Mouse (Mus musculus): ENCODE data around the gene Mindy3. TPM values are rescaled to one million over a fixed set of nuclear protein-coding genes. Genes with fewer than 3 reads are reported as not detected.

Gene Mindy3
- polyA plus RNA-seq, 1 experiment from 2014 or later: 43.7 TPM

DNA sequence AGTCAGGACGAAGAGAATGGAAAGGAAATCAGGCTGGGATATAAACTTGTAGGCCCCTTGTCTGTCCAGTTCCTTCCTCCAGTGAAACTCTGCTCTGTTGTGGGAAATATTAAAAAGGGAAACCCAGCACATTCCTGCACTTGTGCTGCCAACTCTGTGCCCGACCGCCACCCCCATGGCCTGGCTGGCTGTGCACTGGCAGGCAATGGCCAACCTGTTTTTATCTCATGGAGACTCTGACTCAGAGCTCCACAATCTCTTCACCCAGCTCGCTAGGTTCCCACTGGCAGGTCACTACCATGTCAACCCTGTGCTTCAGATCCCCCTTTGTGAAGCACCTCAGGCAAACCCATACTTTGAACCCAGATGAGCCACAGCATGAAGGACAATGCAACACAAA lies 98.4 kb downstream of the Mindy3 start:
- H3K27me3 ChIP-seq: no peaks in the 10 kb centered on the region
- no peak overlapping the region for H3K4me3 ChIP-seq
- H3K27ac ChIP-seq: no peak overlapping the region
- no peaks in the 10 kb centered on the region for H3K9me3 ChIP-seq (replicated peaks)
- ATAC-seq: no peak
- H3K4me1 ChIP-seq: no peaks in the 10 kb centered on the region
- WGBS: 87% methylated on average over 4 of the region's 4 CpGs
- no peaks in the 10 kb centered on the region for H3K36me3 ChIP-seq (ENCODE audit: poor library complexity, severe bottlenecking)
- no peak overlapping the region for H3K9ac ChIP-seq
- no peak overlapping the region for H3K4me2 ChIP-seq

DNA sequence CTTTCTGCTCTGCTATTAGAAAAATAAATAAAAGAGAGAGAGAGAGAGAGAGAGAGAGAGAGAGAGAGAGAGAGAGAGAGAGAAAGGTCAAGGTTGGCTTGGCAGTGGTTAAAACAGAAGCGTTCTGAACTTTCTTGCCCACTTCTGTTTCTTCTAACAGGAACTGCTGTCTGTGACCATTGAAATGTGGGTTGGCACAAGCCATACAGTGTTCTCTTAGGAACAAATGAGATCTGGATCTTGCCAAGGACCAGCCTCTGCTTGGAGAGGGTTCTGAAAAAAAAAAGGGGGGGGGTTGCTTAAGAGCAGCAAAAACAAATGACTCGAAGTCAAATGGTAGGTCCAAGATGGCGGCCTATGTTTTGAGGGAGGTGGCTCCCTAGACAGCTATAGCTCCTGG lies 100.6 kb downstream of the Mindy3 start:
- no peak for ATAC-seq
- no peaks in the 10 kb centered on the region for H3K36me3 ChIP-seq (ENCODE audit: poor library complexity, severe bottlenecking)
- H3K4me1 ChIP-seq: no peaks in the 10 kb centered on the region
- H3K27ac ChIP-seq: no peak overlapping the region
- WGBS: 92% methylated on average over 3 of the region's 3 CpGs
- no peaks in the 10 kb centered on the region for H3K27me3 ChIP-seq
- H3K9me3 ChIP-seq (replicated peaks): no peaks in the 10 kb centered on the region
- H3K9ac ChIP-seq: no peak overlapping the region
- H3K4me2 ChIP-seq: no peak overlapping the region
- H3K4me3 ChIP-seq: no peak overlapping the region

- H3K9ac ChIP-seq: no peak overlapping the region
- H3K36me3 ChIP-seq (ENCODE audit: poor library complexity, severe bottlenecking): no peaks in the 10 kb centered on the region
- H3K4me1 ChIP-seq: no peaks in the 10 kb centered on the region
- no peaks in the 10 kb centered on the region for H3K27me3 ChIP-seq
- ATAC-seq: 0 out of 2 replicates have a peak, but pooled peaks have one; percentile 13
- no peak overlapping the region for H3K4me2 ChIP-seq
- WGBS: 84% methylated on average over 4 of the region's 4 CpGs
- no peak overlapping the region for H3K4me3 ChIP-seq
- H3K9me3 ChIP-seq (replicated peaks): no peaks in the 10 kb centered on the region
- H3K27ac ChIP-seq: no peak overlapping the region
Measured at GRCm38 (mm10) chr2:12318036-12318435, 101.2 kb downstream of the Mindy3 start.

- Histone ChIP-seq H3K4me1 (no peaks in the 10 kb centered on the region), H3K9ac (no peak overlapping the region), H3K9me3 (replicated peaks) (no peaks in the 10 kb centered on the region), H3K27me3 (no peaks in the 10 kb centered on the region), H3K27ac (no peak overlapping the region), H3K4me2 (no peak overlapping the region), H3K36me3 (ENCODE audit: poor library complexity, severe bottlenecking) (no peaks in the 10 kb centered on the region), H3K4me3 (no peak overlapping the region)
- WGBS: 77% methylated on average over 5 of the region's 5 CpGs
- ATAC-seq: no peak
Measured at GRCm38 (mm10) chr2:12317343-12317742, 101.9 kb downstream of the Mindy3 start.

DNA sequence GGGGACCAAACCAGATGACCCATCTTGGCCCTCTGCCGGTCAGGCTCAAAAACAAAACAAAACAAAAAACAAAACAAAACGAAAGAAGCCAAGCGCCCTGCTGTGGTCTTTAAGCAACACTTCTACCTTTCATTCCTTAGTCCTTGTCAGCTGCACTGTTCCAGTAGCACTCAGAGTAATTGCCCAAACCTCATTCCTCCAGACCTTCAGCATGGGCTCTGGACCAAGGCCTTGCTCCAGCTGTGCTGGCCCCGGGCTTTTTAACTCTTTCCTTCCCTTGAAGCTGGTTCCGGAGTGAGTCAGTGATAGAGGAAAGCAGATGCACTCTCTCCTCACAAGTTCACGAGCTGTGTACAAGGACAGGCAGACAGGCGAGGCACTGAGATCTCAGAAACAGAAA lies 102.9 kb downstream of the Mindy3 start:
- ATAC-seq: no peak
- no peak overlapping the region for H3K4me3 ChIP-seq
- no peaks in the 10 kb centered on the region for H3K36me3 ChIP-seq (ENCODE audit: poor library complexity, severe bottlenecking)
- no peaks in the 10 kb centered on the region for H3K9me3 ChIP-seq (replicated peaks)
- H3K4me2 ChIP-seq: no peak overlapping the region
- H3K27ac ChIP-seq: no peak overlapping the region
- H3K27me3 ChIP-seq: no peaks in the 10 kb centered on the region
- H3K4me1 ChIP-seq: no peaks in the 10 kb centered on the region
- no peak overlapping the region for H3K9ac ChIP-seq
- 28% methylated on average over 7 of the region's 7 CpGs for WGBS

- no peak for ATAC-seq
- Histone ChIP-seq H3K4me1 (no peaks in the 10 kb centered on the region), H3K9me3 (replicated peaks) (no peaks in the 10 kb centered on the region), H3K36me3 (ENCODE audit: poor library complexity, severe bottlenecking) (no peaks in the 10 kb centered on the region), H3K4me3 (no peak overlapping the region), H3K9ac (no peak overlapping the region), H3K27ac (no peak overlapping the region), H3K27me3 (no peaks in the 10 kb centered on the region), H3K4me2 (no peak overlapping the region)
- WGBS: 78% methylated on average over 6 of the region's 6 CpGs
Measured at GRCm38 (mm10) chr2:12314028-12314427, 105.2 kb downstream of the Mindy3 start.

DNA sequence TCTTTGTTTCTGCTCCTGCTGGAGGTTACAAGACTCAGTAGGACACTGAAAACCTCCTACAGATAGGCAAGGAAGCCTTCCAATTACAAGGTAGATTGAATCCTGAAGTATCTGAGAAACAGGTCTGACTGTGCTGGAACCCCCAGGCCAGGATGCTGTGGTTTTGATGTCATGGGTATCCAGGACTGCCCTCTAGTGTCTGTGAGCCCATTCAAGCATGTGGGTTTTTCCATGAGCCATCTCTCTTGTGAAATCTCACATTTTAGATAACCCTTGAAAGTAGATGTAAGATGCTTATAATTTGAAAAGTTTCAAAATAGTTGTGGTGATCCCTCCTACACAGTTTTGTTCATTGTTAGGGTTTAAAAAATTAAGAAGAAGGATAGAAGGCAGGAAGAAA lies 110.8 kb downstream of the Mindy3 start:
- Histone ChIP-seq H3K36me3 (ENCODE audit: poor library complexity, severe bottlenecking) (no peaks in the 10 kb centered on the region), H3K27ac (no peak overlapping the region), H3K9ac (no peak overlapping the region), H3K9me3 (replicated peaks) (no peaks in the 10 kb centered on the region), H3K27me3 (0 out of 2 replicates have a peak, but pooled peaks cover 3% of the 10 kb centered on the region), H3K4me2 (no peak overlapping the region), H3K4me1 (no peaks in the 10 kb centered on the region), H3K4me3 (no peak overlapping the region)
- ATAC-seq: no peak

- H3K27ac ChIP-seq: no peak overlapping the region
- no peaks in the 10 kb centered on the region for H3K4me1 ChIP-seq
- ATAC-seq: no peak
Measured at GRCm38 (mm10) chr2:12307311-12307710, 112.0 kb downstream of the Mindy3 start.

DNA sequence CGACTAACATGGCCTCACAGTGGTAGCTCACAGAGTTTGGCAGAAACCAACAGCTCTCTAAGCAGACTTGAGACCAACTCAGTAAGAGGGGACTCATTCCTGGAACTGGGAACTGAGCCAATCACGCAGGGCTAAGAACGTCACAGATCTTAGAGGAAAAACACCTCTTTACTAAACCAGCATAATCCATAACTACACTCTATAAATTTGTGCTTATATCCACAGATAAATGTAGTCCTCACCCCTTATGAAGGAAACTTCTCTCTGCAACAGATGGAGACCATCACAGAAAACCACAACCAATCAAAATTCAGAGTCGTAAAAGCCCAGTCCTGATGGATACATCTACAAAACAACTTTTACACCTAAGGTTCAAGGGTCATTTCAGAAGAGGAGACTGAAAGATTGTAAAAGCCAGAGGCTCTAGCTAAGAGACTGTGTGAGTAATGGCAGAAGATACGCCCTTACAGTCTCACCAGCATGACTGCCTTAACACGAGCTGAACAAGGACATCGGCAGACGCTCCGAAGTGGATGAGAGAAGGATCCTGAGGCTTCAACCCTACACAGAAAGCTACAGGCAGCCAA lies 114.1 kb downstream of the Mindy3 start:
- ATAC-seq: no peak

More at GRCm38 (mm10) chr2:12307311-12307710, 112.0 kb downstream of the Mindy3 start:
- Histone ChIP-seq H3K4me3 (no peak overlapping the region), H3K4me2 (no peak overlapping the region), H3K27me3 (0 out of 2 replicates have a peak, but pooled peaks cover 3% of the 10 kb centered on the region), H3K36me3 (ENCODE audit: poor library complexity, severe bottlenecking) (no peaks in the 10 kb centered on the region), H3K9ac (no peak overlapping the region), H3K9me3 (replicated peaks) (no peaks in the 10 kb centered on the region)

GRCm38 (mm10) chr2:12301431-12302170 lies 117.7 kb downstream of the Mindy3 start, which contains the start of gene Itga8:
TSS of gene Itga8 (minus strand) at chr2:12301922.
- peak within 1 kb of the TSS; percentile 68 for H3K4me3 ChIP-seq
- peak within 1 kb of the TSS; percentile 87 for H3K4me2 ChIP-seq
- ATAC-seq: peak; percentile 98
- no peaks in the 10 kb centered on the region for H3K36me3 ChIP-seq (ENCODE audit: poor library complexity, severe bottlenecking)
- WGBS: under 1% methylated on average over 56 of the region's 56 CpGs
- peak within 1 kb of the TSS; percentile 81 for H3K9ac ChIP-seq
- H3K27me3 ChIP-seq: peaks cover 12% of the 10 kb centered on the region
- H3K27ac ChIP-seq: no peak within 1 kb of the TSS
- H3K4me1 ChIP-seq: peaks cover 7% of the 10 kb centered on the region
- no peaks in the 10 kb centered on the region for H3K9me3 ChIP-seq (replicated peaks)

More for the DNA sequence above, 114.1 kb downstream of the Mindy3 start:
- Histone ChIP-seq H3K9ac (no peak overlapping the region), H3K9me3 (replicated peaks) (no peaks in the 10 kb centered on the region), H3K36me3 (ENCODE audit: poor library complexity, severe bottlenecking) (no peaks in the 10 kb centered on the region), H3K4me2 (no peak overlapping the region), H3K4me1 (peaks cover 7% of the 10 kb centered on the region), H3K4me3 (no peak overlapping the region), H3K27ac (no peak overlapping the region), H3K27me3 (peaks cover 12% of the 10 kb centered on the region)
- 86% methylated on average over 9 of the region's 9 CpGs for WGBS

GRCm38 (mm10) chr2:12300449-12301228 lies 118.6 kb downstream of the Mindy3 start:
- 76% methylated on average over 15 of the region's 15 CpGs for WGBS
- H3K9ac ChIP-seq: peak overlapping the region; percentile 81
- no peak for ATAC-seq

GRCm38 (mm10) chr2:12297287-12297686 lies 122.0 kb downstream of the Mindy3 start:
- no peak overlapping the region for H3K4me3 ChIP-seq
- no peak overlapping the region for H3K9ac ChIP-seq
- H3K9me3 ChIP-seq (replicated peaks): no peaks in the 10 kb centered on the region
- whole genome bisulfite sequencing: 82% methylated on average over 5 of the region's 5 CpGs
- no peak for ATAC-seq
- no peak overlapping the region for H3K4me2 ChIP-seq
- no peak overlapping the region for H3K27ac ChIP-seq
- H3K4me1 ChIP-seq: peaks cover 7% of the 10 kb centered on the region
- H3K27me3 ChIP-seq: peaks cover 8% of the 10 kb centered on the region
- no peaks in the 10 kb centered on the region for H3K36me3 ChIP-seq (ENCODE audit: poor library complexity, severe bottlenecking)

More at GRCm38 (mm10) chr2:12300449-12301228, 118.6 kb downstream of the Mindy3 start:
- Histone ChIP-seq H3K27me3 (peaks cover 12% of the 10 kb centered on the region), H3K36me3 (ENCODE audit: poor library complexity, severe bottlenecking) (no peaks in the 10 kb centered on the region), H3K27ac (no peak overlapping the region), H3K4me3 (peak overlapping the region; percentile 68), H3K9me3 (replicated peaks) (no peaks in the 10 kb centered on the region), H3K4me2 (peak overlapping the region; percentile 87), H3K4me1 (peaks cover 7% of the 10 kb centered on the region)
